ENCODE assay signal across 8 mouse cellular contexts in genomic region chr12:99628421-99628820, GRCm38 (mm10).
DNase-seq lines count a peak whose midpoint lies in the region; ATAC-seq and TF ChIP-seq lines count a peak whose summit lies in the region.

No protein-coding gene starts in this region.

- TF ChIP-seq EP300 in heart, adult 2 months (IDR thresholded peaks at IDR 0.05; ENCODE audit: insufficient read depth, low read depth, low read length) = no peak
- no peak for TF ChIP-seq EP300 in heart, postnatal 0 days (IDR thresholded peaks at IDR 0.05; ENCODE audit: low read depth)

- peaks cover 3% of the 10 kb centered on the region for H3K4me1 ChIP-seq in heart, adult 2 months (ENCODE audit: control insufficient read depth, insufficient read depth, low read length)
- H3K4me1 ChIP-seq in heart, postnatal 0 days (ENCODE audit: control insufficient read depth, insufficient read depth) = 0 out of 2 replicates have a peak, but pooled peaks cover 6% of the 10 kb centered on the region
- peaks cover 30% of the 10 kb centered on the region for H3K4me1 ChIP-seq in midbrain, embryonic 10.5 days

- DNase-seq in heart, adult 2 months = no peak
- DNase-seq in heart, adult 9 months (ENCODE audit: low spot score in 2 of 2) = no peak
- DNase-seq in Muller cell, postnatal 12 days (ENCODE audit: inconsistent ontology term) = peak; percentile 4
- no peak for DNase-seq in heart, postnatal 0 days (ENCODE audit: low spot score)
- DNase-seq in midbrain, embryonic 10.5 days (ENCODE audit: low spot score) = no peak
- DNase-seq in left cerebral cortex, postnatal 10 days (ENCODE audit: extremely low spot score in 1 of 2, low spot score in 2 of 2) = no peak
- DNase-seq in layer of hippocampus, adult 11-12 months (ENCODE audit: low spot score) = no peak
- DNase-seq in right cerebral cortex, postnatal 10 days (ENCODE audit: low spot score in 2 of 2) = no peak

- no peak for TF ChIP-seq POLR2A in heart, adult 2 months (IDR thresholded peaks at IDR 0.05; ENCODE audit: insufficient read depth, low read depth, low read length)

- peak overlapping the region; percentile 50 for H3K4me3 ChIP-seq in heart, adult 2 months
- peak overlapping the region; percentile 87 for H3K4me3 ChIP-seq in heart, postnatal 0 days (ENCODE audit: low read depth, low read length)
- H3K4me3 ChIP-seq in midbrain, embryonic 10.5 days = peak overlapping the region; percentile 63

- H3K79me2 ChIP-seq in heart, adult 2 months (replicated peaks; ENCODE audit: control insufficient read depth, insufficient read depth, low read length) = no peaks in the 10 kb centered on the region

- no peak for ATAC-seq in heart, postnatal 0 days (ENCODE audit: insufficient read depth, low read depth)

- no peaks in the 10 kb centered on the region for H3K9me3 ChIP-seq in heart, postnatal 0 days (replicated peaks; ENCODE audit: control insufficient read depth, low read length)
- H3K9me3 ChIP-seq in midbrain, embryonic 10.5 days (replicated peaks) = no peaks in the 10 kb centered on the region

- H3K27me3 ChIP-seq in heart, adult 2 months (ENCODE audit: control insufficient read depth, insufficient read depth, low read length) = no peaks in the 10 kb centered on the region
- H3K27me3 ChIP-seq in heart, postnatal 0 days (ENCODE audit: control insufficient read depth, insufficient read depth, low read length) = no peaks in the 10 kb centered on the region
- peaks cover 15% of the 10 kb centered on the region for H3K27me3 ChIP-seq in midbrain, embryonic 10.5 days (ENCODE audit: low read depth, poor library complexity, severe bottlenecking)

- WGBS in heart, adult 2 months = 60% methylated on average over 3 of the region's 3 CpGs
- 56% methylated on average over 3 of the region's 3 CpGs for WGBS in heart, postnatal 0 days
- 60% methylated on average over 3 of the region's 3 CpGs for WGBS in midbrain, embryonic 10.5 days

- H3K9ac ChIP-seq in heart, adult 2 months (ENCODE audit: low read depth, low read length) = peak overlapping the region; percentile 43; the same call in 1 of the 2 replicates
- no peak overlapping the region for H3K9ac ChIP-seq in heart, postnatal 0 days (replicated peaks; ENCODE audit: low read depth, low read length)

- intact Hi-C loops in heart, adult 2 months (cut with DNase I) = loop anchor here (2.0 to 5.0 kb wide), 2 partner anchors 236 to 532 kb away; no protein-coding TSS in a partner anchor
- intact Hi-C loops in left cerebral cortex, postnatal 10 days (cut with DNase I) = no loop called here

- H3K36me3 ChIP-seq in heart, adult 2 months (ENCODE audit: control insufficient read depth, insufficient read depth, low read length) = peaks cover 3% of the 10 kb centered on the region; the same call in 1 of the 2 replicates
- H3K36me3 ChIP-seq in heart, postnatal 0 days (replicated peaks; ENCODE audit: control insufficient read depth, insufficient read depth, low read length) = no peaks in the 10 kb centered on the region
- no peaks in the 10 kb centered on the region for H3K36me3 ChIP-seq in midbrain, embryonic 10.5 days

- peak overlapping the region; percentile 85 for H3K27ac ChIP-seq in heart, adult 2 months
- H3K27ac ChIP-seq in heart, postnatal 0 days (ENCODE audit: low read depth) = peak overlapping the region; percentile 2; the same call in 1 of the 2 replicates
- H3K27ac ChIP-seq in midbrain, embryonic 10.5 days (replicated peaks) = peak overlapping the region; percentile 87

- H3K4me2 ChIP-seq in heart, postnatal 0 days (ENCODE audit: low read depth, low read length) = peak overlapping the region; percentile 82

- TF ChIP-seq CTCF in heart, adult 2 months (IDR thresholded peaks at IDR 0.05) = no peak
- no peak for TF ChIP-seq CTCF in heart, postnatal 0 days (IDR thresholded peaks at IDR 0.05; ENCODE audit: low read depth)

Comparison
In these comparisons a context has a peak if more than half of its experiments do, and no peak if none do; other contexts are left out.
1. H3K27ac ChIP-seq: peak in every context shown above with its lines; median percentile 87 in midbrain, embryonic 10.5 days; 85 in heart, adult 2 months; 2 in heart, postnatal 0 days.